29 mouse cellular contexts compared by ENCODE assay signal in genomic region chr16:25298204-25298603, GRCm38 (mm10). TPM values are rescaled to one million over a fixed set of nuclear protein-coding genes. Genes with fewer than 3 reads are reported as not detected.
DNase-seq lines count a peak whose midpoint lies in the region.
"Had no signal": no experiment of that assay in that cellular context is flagged by ENCODE, and none has a peak within 500 bp of the region (broad histone marks: within the 10 kb centered on the region; RNA-seq: fewer than 3 reads in every experiment).

No protein-coding gene starts in this region.

- DNase-seq in adrenal gland, postnatal 10 days: peak; percentile 5
- DNase-seq in adrenal gland, adult (ENCODE audit: inconsistent age in 2 of 2, low spot score in 1 of 2): no peak
- peak; percentile 11 for DNase-seq in kidney, postnatal 10 days
- no peak for DNase-seq in kidney, postnatal 25 days
- peak; percentile 89 for DNase-seq in Muller cell, postnatal 12 days (ENCODE audit: inconsistent ontology term)
- DNase-seq in gonadal fat pad, adult 2 months (ENCODE audit: low read depth): peak; percentile 65
- DNase-seq in heart, adult 18-20 months: no peak
- no peak for DNase-seq in thymus, adult 18-20 months
- DNase-seq: adrenal gland, adult 2 months; adrenal gland, postnatal 36 days; B cell, adult 2 months; cerebellum, adult 11 months; cerebellum, adult 8-10 months; cerebellum, postnatal 14 days; embryo, embryonic 11 days; gastrocnemius, postnatal 36 days; heart, adult 2 months; heart, postnatal 36 days had no signal

RNA-seq across cellular contexts. Expression of gene Tprg, which starts 11.6 kb away (rescaled TPM):
- total RNA-seq in adrenal gland, postnatal 10 days (2021): not detected
- 0.28 and 0.30 TPM in 2 replicates for polyA plus RNA-seq in gonadal fat pad, adult 2 months (2012; rRNA removed)
- not detected for total RNA-seq in heart, adult 18-20 months (2021)
- total RNA-seq: adrenal gland, adult 2 months; adrenal gland, postnatal 36 days; common myeloid progenitor, adult 5-6 weeks; gastrocnemius, adult 8-10 months; gastrocnemius, postnatal 36 days; heart, adult 2 months; heart, postnatal 36 days had no signal
- polyA plus RNA-seq: activated CD4-positive, CD25-positive, alpha-beta regulatory T cell, adult 4 months; adrenal gland, adult 2 months; CD4-positive, CD25-positive, alpha-beta regulatory T cell, adult 4 months; embryonic facial prominence, embryonic 11.5 days; erythroblast, embryonic 14.5 days; forebrain, embryonic 12.5 days; G1E; heart, adult 2 months; heart, embryonic 11.5 days; hindbrain, embryonic 11.5 days; hindbrain, embryonic 15.5 days had no signal

Comparison
In these comparisons a context has a peak if more than half of its experiments do, and no peak if none do; other contexts are left out.
1. DNase-seq: peak in adrenal gland, postnatal 10 days (single experiment), kidney, postnatal 10 days (single experiment), Muller cell, postnatal 12 days (single experiment) and gonadal fat pad, adult 2 months (single experiment); none in adrenal gland, adult (0 of 2), kidney, postnatal 25 days (0 of 2), heart, adult 18-20 months (0 of 2) and thymus, adult 18-20 months (0 of 2).